Mouse (Mus musculus) T-helper 17 cell (primary cell): ENCODE data around the gene Ces1g.

ENCODE experiments used
- in situ Hi-C, 2 experiments: fragments of 300-600 bp; cut with MboI, MseI; formaldehyde crosslinking; loops; 1 replicate in 1 of 2; 2 replicates in 1 of 2; pipeline ENCODE4 v1.15.1; 2025; ENCODE audit warnings: high pct_unique_total_duplicates in 2 of 2

Gene Ces1g

GRCm38 (mm10) chr8:93337207-93337606, at the start of gene Ces1g:
TSS of gene Ces1g (minus strand) at chr8:93337308.
- in situ Hi-C loops: no loop called here

- in situ Hi-C loops: no loop called here
Observed at GRCm38 (mm10) chr8:93379625-93380024, 42.5 kb upstream of the Ces1g start, which contains the start of gene Ces1h. TSS of gene Ces1h (minus strand) at chr8:93379725.

GRCm38 (mm10) chr8:93369481-93369880, 32.4 kb upstream of the Ces1g start:
- in situ Hi-C loops: no loop called here

- in situ Hi-C loops: no loop called here
Observed at GRCm38 (mm10) chr8:93360113-93360512, 23.0 kb upstream of the Ces1g start.

DNA sequence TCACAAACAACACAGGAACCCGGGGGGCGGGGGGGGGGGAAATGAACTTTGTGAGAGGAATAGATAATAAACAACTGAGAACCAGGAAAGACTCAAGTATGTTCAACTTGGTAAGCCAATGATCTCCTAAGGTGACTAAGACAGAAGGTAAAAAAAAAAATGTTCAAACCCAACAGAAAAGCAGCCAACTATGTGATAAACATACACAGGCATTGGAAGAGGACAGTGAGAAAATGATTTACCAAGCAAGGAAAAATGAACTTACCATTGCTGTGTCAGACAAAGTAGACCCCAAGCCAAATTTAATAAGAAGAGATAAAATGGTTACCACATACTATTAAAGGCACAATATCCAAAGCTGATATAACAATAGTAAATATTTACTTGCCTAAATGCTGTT, 2.4 kb upstream of the Ces1g start:
- in situ Hi-C loops: no loop called here

DNA sequence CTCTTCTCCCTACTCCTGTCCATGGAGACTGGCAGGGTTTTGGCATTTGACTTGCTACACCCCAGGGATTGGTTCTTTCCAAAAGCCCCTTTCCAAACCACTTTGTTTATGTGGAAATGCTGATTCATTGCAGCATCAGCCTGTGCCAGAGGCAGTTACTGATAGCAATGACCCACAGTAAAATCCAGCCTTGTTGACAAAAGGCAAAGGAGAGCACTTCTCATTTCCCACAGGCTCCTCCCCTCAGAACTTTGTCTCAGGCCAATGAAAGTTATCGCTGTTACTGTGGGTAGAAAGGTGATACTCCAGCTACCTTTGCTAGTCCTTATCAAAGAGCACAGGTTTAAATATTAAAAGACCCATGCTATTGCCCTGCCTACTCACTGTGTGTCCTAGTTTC, 4.4 kb downstream of the Ces1g start:
- in situ Hi-C loops: no loop called here

DNA sequence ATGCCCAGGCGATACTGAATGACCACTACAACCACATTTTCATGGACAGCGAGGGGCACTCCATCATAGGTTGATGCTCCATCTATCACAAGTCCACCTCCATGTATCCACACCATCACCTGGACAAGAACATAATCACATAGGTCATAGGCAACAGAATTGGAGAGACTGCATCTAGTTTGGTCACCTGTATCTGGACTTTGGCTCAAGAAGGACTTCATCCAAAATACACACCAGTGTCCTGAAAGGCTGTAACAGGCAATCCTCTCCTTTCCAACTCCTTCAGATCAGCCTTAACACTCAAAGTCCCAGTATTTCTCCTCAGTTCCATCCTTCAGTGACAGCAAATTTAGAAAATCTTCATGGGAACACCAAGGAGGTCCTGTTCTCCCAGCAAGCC, 6.0 kb downstream of the Ces1g start:
- in situ Hi-C loops: no loop called here

DNA sequence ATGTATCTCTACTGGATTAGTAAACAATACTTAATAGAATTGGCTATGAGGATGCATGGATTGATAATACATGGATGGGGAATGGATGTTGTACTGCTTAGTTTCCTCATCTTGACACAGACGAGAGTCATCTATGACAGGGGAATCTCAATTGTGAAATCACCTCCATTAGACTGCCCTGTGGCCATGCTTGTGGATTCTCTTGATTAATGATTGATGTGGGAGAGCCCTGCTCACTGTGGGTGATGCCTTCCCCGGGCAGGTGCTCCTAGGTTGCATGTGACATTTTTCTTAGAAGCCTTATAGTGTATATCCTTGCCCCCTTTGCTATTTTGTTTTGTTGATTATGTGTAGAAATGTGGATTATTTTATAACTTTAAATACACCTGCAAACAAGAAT, 12.0 kb downstream of the Ces1g start:
- in situ Hi-C loops: no loop called here

- in situ Hi-C loops: no loop called here
Observed at GRCm38 (mm10) chr8:93317031-93317430, 20.1 kb downstream of the Ces1g start.

- in situ Hi-C loops: no loop called here
Observed at GRCm38 (mm10) chr8:93315557-93315956, 21.6 kb downstream of the Ces1g start.

DNA sequence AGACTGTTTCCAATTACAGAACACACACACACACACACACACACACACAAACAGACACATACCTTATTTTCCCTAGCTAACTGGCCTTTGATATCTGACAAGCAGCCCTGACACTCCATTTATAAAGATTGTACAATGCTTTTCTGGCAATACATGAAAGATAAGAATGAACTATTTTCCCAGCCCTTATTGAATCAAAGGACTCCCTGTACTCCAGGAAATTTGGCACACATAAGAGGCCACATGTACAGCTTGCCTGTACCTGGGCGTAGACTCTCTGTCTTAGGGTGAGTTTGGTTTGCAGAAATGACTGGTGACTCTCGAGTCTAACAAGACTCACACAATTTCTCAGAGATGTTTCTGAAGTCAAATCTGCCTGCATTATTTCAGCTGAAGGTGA, 53.2 kb downstream of the Ces1g start:
- in situ Hi-C loops: no loop called here

GRCm38 (mm10) chr8:93282349-93282748, 54.8 kb downstream of the Ces1g start:
- in situ Hi-C loops: no loop called here

GRCm38 (mm10) chr8:93279556-93279955, 57.6 kb downstream of the Ces1g start, which contains the start of gene Ces1f:
TSS of gene Ces1f (minus strand) at chr8:93279747.
- in situ Hi-C loops: no loop called here

DNA sequence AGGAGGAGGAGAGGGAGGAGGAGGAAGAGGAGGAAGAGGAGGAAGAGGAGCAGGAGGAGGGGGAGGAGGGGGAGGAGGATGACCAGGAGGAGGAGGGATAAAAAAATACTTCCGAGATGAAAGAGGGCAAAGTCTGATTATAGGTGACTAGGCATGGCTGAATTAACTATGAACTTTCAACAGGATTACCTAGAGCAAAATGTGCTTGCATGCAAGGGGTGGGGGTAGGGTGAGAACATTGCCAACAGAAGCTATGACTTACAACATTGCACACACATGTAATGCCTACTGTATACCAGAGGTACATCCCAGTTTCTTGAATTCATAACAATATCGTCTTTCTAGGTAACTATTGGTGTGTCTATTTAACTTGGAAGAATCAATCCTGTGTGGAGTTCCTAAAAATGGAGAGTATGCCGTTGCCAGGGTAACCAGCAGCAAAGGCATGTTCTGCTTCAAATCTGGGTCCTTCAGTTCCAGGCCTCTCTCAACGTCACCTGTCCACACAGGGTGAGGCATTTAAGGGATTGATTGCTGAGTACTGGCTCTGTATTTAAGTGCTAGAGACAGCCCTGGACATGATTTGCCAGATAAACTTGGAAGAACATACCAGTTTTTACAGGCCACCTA, 58.8 kb downstream of the Ces1g start:
- in situ Hi-C loops: no loop called here

GRCm38 (mm10) chr8:93274609-93275008, 62.5 kb downstream of the Ces1g start:
- in situ Hi-C loops: no loop called here

- in situ Hi-C loops: no loop called here
Observed at GRCm38 (mm10) chr8:93273321-93273720, 63.8 kb downstream of the Ces1g start.

DNA sequence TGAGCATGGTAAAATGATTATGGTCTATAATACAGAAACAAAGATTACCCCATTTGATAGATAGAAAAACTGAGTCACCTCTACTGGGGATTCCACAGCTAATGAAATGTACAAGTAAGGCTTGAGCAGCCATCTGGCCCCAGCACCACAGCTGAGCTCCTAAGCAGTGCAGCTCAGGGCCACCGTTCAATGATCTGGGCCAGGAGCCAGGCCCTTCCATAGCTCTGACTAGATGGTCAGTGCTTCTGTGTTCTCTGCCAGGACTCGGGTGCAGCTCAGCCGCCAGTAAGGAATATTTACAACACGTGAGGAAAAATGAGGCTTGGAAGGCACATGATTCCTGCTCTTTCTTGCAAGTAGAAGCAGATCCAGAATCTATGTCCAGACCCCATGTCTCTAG, 64.4 kb downstream of the Ces1g start:
- in situ Hi-C loops: no loop called here

DNA sequence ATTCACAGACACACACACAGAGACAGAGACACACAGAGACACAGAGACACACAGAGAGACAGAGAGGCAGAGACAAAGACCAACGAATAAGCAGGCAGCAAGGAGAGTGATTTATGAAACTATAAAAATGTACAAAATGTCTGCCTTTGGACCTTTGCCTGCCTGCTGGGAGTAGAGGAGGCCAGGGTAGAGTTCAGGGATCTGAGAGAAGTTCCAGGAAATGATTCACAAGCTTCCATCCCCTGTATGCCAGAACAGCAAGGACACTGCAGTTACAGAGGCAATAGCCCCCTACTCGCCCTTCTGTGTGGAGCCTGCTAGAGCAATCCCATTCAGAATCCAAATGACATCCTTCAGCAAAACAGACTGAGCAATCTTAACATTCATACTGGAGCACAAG, 75.7 kb downstream of the Ces1g start:
- in situ Hi-C loops: no loop called here

- in situ Hi-C loops: no loop called here
Observed at GRCm38 (mm10) chr8:93252400-93252925, 84.6 kb downstream of the Ces1g start.
